Mouse (Mus musculus): ENCODE data around the gene Fam83e. TPM values are rescaled to one million over a fixed set of nuclear protein-coding genes. Genes with fewer than 3 reads are reported as not detected.

The Fam83e gene
- total and polyA plus RNA-seq, 3 experiments, result 0.13 to 1.3 (median 0.74) TPM

DNA sequence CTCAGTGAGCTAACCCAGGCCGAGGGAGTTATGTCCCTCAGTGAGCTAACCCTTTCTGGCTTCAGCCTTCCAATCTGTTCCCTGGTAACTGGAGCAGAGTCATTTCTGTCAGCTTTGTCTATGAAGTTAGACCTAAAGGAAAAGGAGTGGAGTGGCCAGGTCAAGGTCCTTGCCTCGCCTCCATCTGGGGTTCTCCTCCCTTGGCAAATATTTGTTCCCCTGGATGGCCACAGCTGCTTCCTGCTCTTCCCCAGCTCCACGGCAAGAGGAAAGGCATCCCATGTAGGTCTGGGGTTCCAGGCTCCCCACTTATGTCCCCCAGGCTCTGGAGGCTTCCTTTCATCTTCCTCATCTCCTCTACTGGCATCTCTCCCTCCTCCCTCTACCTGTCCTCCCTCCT is 6.6 kb downstream of the Fam83e start:
- peaks cover 0 to 15% of the 10 kb centered on the region in 2 experiments; a peak in 2 of 4 replicates for H3K4me1 ChIP-seq (ENCODE audit: control insufficient read depth in 1 of 2, insufficient read depth in 2 of 2)
- no peaks in the 10 kb centered on the region for H3K79me2 ChIP-seq (replicated peaks; ENCODE audit: control insufficient read depth, extremely low read depth, insufficient read depth, poor library complexity, severe bottlenecking)
- dilution Hi-C loops (cut with MboI; ENCODE audit: extremely low pct_ligation_motif_present, extremely low pct_unique_long_range_greater_than_20kb, low sequenced_read_pairs) (no loop called here), in situ Hi-C loops (cut with MboI; ENCODE audit: low pct_ligation_motif_present, low pct_unique_long_range_greater_than_20kb, low sequenced_read_pairs) (no loop called here)
- no peak overlapping the region for H3K4me3 ChIP-seq (replicated peaks in 1 of 3; ENCODE audit: low read depth in 2 of 3, low read length in 2 of 3, poor library complexity in 1 of 3)
- H3K9ac ChIP-seq (ENCODE audit: insufficient read depth, low read depth), result no peak overlapping the region
- no peak for DNase-seq (ENCODE audit: extremely low read depth)
- no peak overlapping the region for H3K4me2 ChIP-seq (ENCODE audit: insufficient read depth, low read depth, poor library complexity, severe bottlenecking)
- no peak overlapping the region for H3K27ac ChIP-seq (ENCODE audit: insufficient read depth, low read depth)
- H3K36me3 ChIP-seq (replicated peaks in 1 of 2; ENCODE audit: control insufficient read depth in 1 of 2, insufficient read depth in 1 of 2, low read length in 1 of 2), result peaks cover 59 to 77% of the 10 kb centered on the region in 2 experiments
- TF ChIP-seq MAX (IDR thresholded peaks at IDR 0.05; ENCODE audit: low read length) (no peak), MYC (IDR thresholded peaks at IDR 0.05; ENCODE audit: low read depth, low read length) (no peak), EP300 (IDR thresholded peaks at IDR 0.05; ENCODE audit: low read length) (no peak), ZNF384 (IDR thresholded peaks at IDR 0.05; ENCODE audit: low read depth, low read length) (no peak), MEF2A (IDR thresholded peaks at IDR 0.05; ENCODE audit: borderline replicate concordance, low read depth, low read length) (no peak), ZC3H11A (IDR thresholded peaks at IDR 0.05; ENCODE audit: low read depth, low read length) (no peak), JUND (conservative IDR thresholded peaks at IDR 0.05; ENCODE audit: low read depth, low read length) (no peak), NRF1 (IDR thresholded peaks at IDR 0.05; ENCODE audit: low read depth, low read length) (no peak), PAX5 (IDR thresholded peaks at IDR 0.05; ENCODE audit: low read length) (no peak), SIN3A (IDR thresholded peaks at IDR 0.05; ENCODE audit: low read length) (no peak), TCF12 (IDR thresholded peaks at IDR 0.05; ENCODE audit: low read depth, low read length) (no peak), ELF1 (IDR thresholded peaks at IDR 0.05; ENCODE audit: low read depth, low read length) (no peak), MAFK (IDR thresholded peaks at IDR 0.05; ENCODE audit: insufficient replicate concordance, low read length) (no peak), MXI1 (IDR thresholded peaks at IDR 0.05; ENCODE audit: low read depth, low read length) (no peak), IRF4 (IDR thresholded peaks at IDR 0.05; ENCODE audit: low read depth, low read length) (no peak), ZMIZ1 (IDR thresholded peaks at IDR 0.05; ENCODE audit: low read depth, low read length) (no peak), POLR2A (IDR thresholded peaks at IDR 0.05; ENCODE audit: low read depth, low read length) (no peak), KAT2A (IDR thresholded peaks at IDR 0.05; ENCODE audit: insufficient replicate concordance, low read length) (no peak)
- H3K9me3 ChIP-seq (replicated peaks; ENCODE audit: low read length), result no peaks in the 10 kb centered on the region
- H3K27me3 ChIP-seq (replicated peaks), result no peaks in the 10 kb centered on the region

DNA sequence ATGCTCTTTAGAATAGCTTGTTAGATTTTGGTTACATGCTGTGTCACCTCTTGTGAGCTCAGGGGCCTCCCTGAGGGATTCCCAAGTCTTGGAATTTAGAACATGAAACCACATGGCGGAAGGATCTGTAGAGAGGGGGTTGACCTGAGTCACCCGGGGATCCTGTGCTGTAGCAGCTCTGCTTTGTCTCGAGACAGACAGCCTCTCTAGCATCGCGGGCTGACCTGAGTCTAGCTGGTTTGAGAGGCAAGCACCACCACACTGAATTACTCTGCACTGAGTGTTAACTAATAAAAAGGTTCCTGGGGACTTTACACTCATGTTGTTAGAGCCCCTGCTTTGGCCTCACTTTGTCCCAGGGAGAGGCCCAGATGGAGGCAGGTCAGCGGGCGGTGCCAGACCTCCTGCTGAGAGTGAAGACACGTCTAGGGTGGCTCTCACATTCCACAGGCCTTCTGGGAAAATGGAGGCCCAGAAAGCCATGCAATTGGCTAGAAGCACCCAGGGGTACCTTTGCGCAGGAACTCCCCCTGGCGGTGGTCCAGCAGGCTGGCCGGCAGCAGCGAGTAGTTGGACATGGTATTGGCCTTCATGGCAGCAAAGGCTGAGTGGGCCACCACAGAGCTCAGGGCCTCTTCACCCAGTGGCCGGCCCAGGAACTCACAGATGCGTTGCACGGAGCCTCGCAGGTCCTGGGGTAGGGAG is 9.9 kb downstream of the Fam83e start:
- no peak overlapping the region for H3K27ac ChIP-seq (ENCODE audit: insufficient read depth, low read depth)
- peaks cover 27 to 44% of the 10 kb centered on the region in 2 experiments for H3K36me3 ChIP-seq (replicated peaks in 1 of 2; ENCODE audit: control insufficient read depth in 1 of 2, insufficient read depth in 1 of 2, low read length in 1 of 2)
- no peak overlapping the region for H3K9ac ChIP-seq (ENCODE audit: insufficient read depth, low read depth)
- peaks cover 0 to 15% of the 10 kb centered on the region in 2 experiments; a peak in 2 of 4 replicates for H3K4me1 ChIP-seq (ENCODE audit: control insufficient read depth in 1 of 2, insufficient read depth in 2 of 2)
- no peak overlapping the region for H3K4me2 ChIP-seq (ENCODE audit: insufficient read depth, low read depth, poor library complexity, severe bottlenecking)
- dilution Hi-C loops (cut with MboI; ENCODE audit: extremely low pct_ligation_motif_present, extremely low pct_unique_long_range_greater_than_20kb, low sequenced_read_pairs) (no loop called here), in situ Hi-C loops (cut with MboI; ENCODE audit: low pct_ligation_motif_present, low pct_unique_long_range_greater_than_20kb, low sequenced_read_pairs) (loop anchor here (10.0 kb wide), 2 partner anchors 194 to 274 kb away; partner anchors contain the start of genes Ccdc114 and Emp3)
- H3K27me3 ChIP-seq (replicated peaks), result no peaks in the 10 kb centered on the region
- H3K9me3 ChIP-seq (replicated peaks; ENCODE audit: low read length), result no peaks in the 10 kb centered on the region
- peak; percentile 63 for DNase-seq (ENCODE audit: extremely low read depth)
- no peaks in the 10 kb centered on the region for H3K79me2 ChIP-seq (replicated peaks; ENCODE audit: control insufficient read depth, extremely low read depth, insufficient read depth, poor library complexity, severe bottlenecking)
- no peak overlapping the region for H3K4me3 ChIP-seq (replicated peaks in 1 of 3; ENCODE audit: low read depth in 2 of 3, low read length in 2 of 3, poor library complexity in 1 of 3)
- TF ChIP-seq BHLHE40 (IDR thresholded peaks at IDR 0.05; ENCODE audit: low read depth, low read length), result no peak
- TF ChIP-seq GABPA (IDR thresholded peaks at IDR 0.05; ENCODE audit: insufficient replicate concordance, low read depth, low read length), result no peak
- no peak for TF ChIP-seq CHD1 (IDR thresholded peaks at IDR 0.05; ENCODE audit: low read depth, low read length)
- peak; percentile 55 for TF ChIP-seq SMC3 (IDR thresholded peaks at IDR 0.05; ENCODE audit: low read depth, low read length)
- no peak for TF ChIP-seq TCF12 (IDR thresholded peaks at IDR 0.05; ENCODE audit: low read depth, low read length)
- no peak for TF ChIP-seq USF1 (IDR thresholded peaks at IDR 0.05; ENCODE audit: low read depth, low read length)
- TF ChIP-seq MXI1 (IDR thresholded peaks at IDR 0.05; ENCODE audit: low read depth, low read length), result no peak
- TF ChIP-seq POLR2AphosphoS2 (IDR thresholded peaks at IDR 0.05; ENCODE audit: low read depth, low read length), result no peak; the same call in 1 of the 2 replicates
- TF ChIP-seq IRF4 (IDR thresholded peaks at IDR 0.05; ENCODE audit: low read depth, low read length), result no peak
- TF ChIP-seq CHD2 (IDR thresholded peaks at IDR 0.05; ENCODE audit: low read length), result no peak
- no peak for TF ChIP-seq MAZ (IDR thresholded peaks at IDR 0.05; ENCODE audit: low read depth, low read length)
- TF ChIP-seq MAFK (IDR thresholded peaks at IDR 0.05; ENCODE audit: insufficient replicate concordance, low read length), result no peak
- no peak for TF ChIP-seq RCOR1 (conservative IDR thresholded peaks at IDR 0.05; ENCODE audit: low read depth, low read length)
- no peak for TF ChIP-seq JUND (conservative IDR thresholded peaks at IDR 0.05; ENCODE audit: low read depth, low read length)
- TF ChIP-seq TBP (conservative IDR thresholded peaks at IDR 0.05; ENCODE audit: low read depth, low read length), result no peak
- no peak for TF ChIP-seq ZC3H11A (IDR thresholded peaks at IDR 0.05; ENCODE audit: low read depth, low read length)
- no peak for TF ChIP-seq ZNF384 (IDR thresholded peaks at IDR 0.05; ENCODE audit: low read depth, low read length)
- no peak for TF ChIP-seq UBTF (IDR thresholded peaks at IDR 0.05; ENCODE audit: low read depth, low read length)
- TF ChIP-seq KAT2A (IDR thresholded peaks at IDR 0.05; ENCODE audit: insufficient replicate concordance, low read length), result no peak
- TF ChIP-seq ETS1 (conservative IDR thresholded peaks at IDR 0.05; ENCODE audit: low read depth, low read length), result no peak
- TF ChIP-seq MAX (IDR thresholded peaks at IDR 0.05; ENCODE audit: low read length), result 0 out of 2 replicates have a peak, but pooled peaks have one; percentile 11
